Mouse (Mus musculus) spleen, adult 10 weeks (tissue): ENCODE measurements around the gene Atg16l2. TPM values are rescaled to one million over a fixed set of nuclear protein-coding genes. Genes with fewer than 3 reads are reported as not detected.

Experiments
- polyA plus RNA-seq: library from polyadenylated mRNA; stranded (reverse); fragments of 350-450 nt; fragmentation: Illumina TruSeq; extraction: RNeasy Lipid Tissue Mini Kit (QIAGEN cat#74804); gene quantifications from one replicate; pipeline ENCODE4 v1.2.3, GENCODE M21; 2015; ENCODE audit warnings: low replicate concordance; ENCODE audit not compliant: insufficient read depth

Atg16l2 gene
- polyA plus RNA-seq: 43.0 TPM

GRCm38 (mm10) chr7:101301881-101302456 lies at the start of gene Atg16l2:
Gene Atg16l2, minus strand, starts transcription at chr7:101302251.

GRCm38 (mm10) chr7:101347767-101348270 lies 45.8 kb upstream of the Atg16l2 start, which contains the start of gene Arap1:
Gene Arap1, plus strand, starts transcription at chr7:101348067.

GRCm38 (mm10) chr7:101317014-101317413 lies 15.0 kb upstream of the Atg16l2 start, which contains the start of gene Stard10:
Gene Stard10, plus strand, starts transcription at chr7:101317086.

Other genes with a start within 250 kb of the Atg16l2 start
- gene Fchsd2, start 209.4 kb downstream of the Atg16l2 start, polyA plus RNA-seq: 148 TPM
- 14.7 TPM for gene Stard10, start 14.8 kb upstream of the Atg16l2 start, polyA plus RNA-seq
- gene Arap1, start 45.8 kb upstream of the Atg16l2 start, polyA plus RNA-seq: 59.7 TPM
- gene Gm45837, start 108.6 kb upstream of the Atg16l2 start, polyA plus RNA-seq: not detected
- gene Pde2a, start 119.4 kb upstream of the Atg16l2 start, polyA plus RNA-seq: 38.7 TPM